Mouse (Mus musculus) lung, postnatal 0 days (tissue): ENCODE measurements around the gene Calm3.

Experiments used
- CTCF ChIP-seq: IDR thresholded peaks from 2 replicates; pipeline ENCODE4 v1.5.1; 2016; ENCODE audit warnings: antibody characterized with exemption, mild to moderate bottlenecking
- EP300 ChIP-seq: IDR thresholded peaks from 2 replicates; pipeline ENCODE4 v1.6.1; 2016; ENCODE audit warnings: antibody characterized with exemption, mild to moderate bottlenecking, control low read depth

DNA sequence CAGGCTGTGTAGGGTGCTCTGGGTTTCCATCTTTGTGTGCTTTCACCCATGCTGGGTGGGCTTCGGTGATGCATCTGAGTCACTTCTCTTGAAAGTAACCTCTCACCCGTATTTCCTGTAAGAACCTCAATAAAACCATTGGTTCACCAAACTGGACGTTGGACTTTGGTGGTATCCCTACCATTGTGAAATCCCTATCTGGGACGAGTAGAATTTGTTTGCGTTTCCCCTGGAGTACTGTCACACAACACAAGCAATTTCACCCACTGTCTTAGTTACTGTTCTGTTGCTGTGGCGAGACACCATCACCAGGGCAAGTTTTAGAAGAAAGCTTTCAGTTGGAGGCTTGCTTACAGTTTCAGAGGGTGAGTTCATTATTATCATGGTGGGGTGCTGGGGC is 44.5 kb upstream of the Calm3 start:
- TF ChIP-seq EP300: no peak
- TF ChIP-seq CTCF: no peak
